Mouse (Mus musculus) lung, postnatal 0 days (tissue): Measurements from ENCODE around the gene Rhoj.

Experiments
- CTCF ChIP-seq: IDR thresholded peaks from 2 replicates; pipeline ENCODE4 v1.5.1; 2016; ENCODE audit warnings: antibody characterized with exemption, mild to moderate bottlenecking
- EP300 ChIP-seq: IDR thresholded peaks from 2 replicates; pipeline ENCODE4 v1.6.1; 2016; ENCODE audit warnings: antibody characterized with exemption, mild to moderate bottlenecking, control low read depth

- TF ChIP-seq CTCF (no peak), EP300 (no peak)
Observed at GRCm38 (mm10) chr12:75359921-75360482, 51.9 kb downstream of the Rhoj start.
